Mouse (Mus musculus) embryonic facial prominence, embryonic 11.5 days (tissue): Measurements from ENCODE around the gene Zfp101. TPM values are rescaled to one million over a fixed set of nuclear protein-coding genes. Genes with fewer than 3 reads are reported as not detected.

Experiments used
- ATAC-seq: fragments of 200-750 bp; cut with Nextera tagmentation; replicated peaks from 2 replicates; pipeline ENCODE4 v1.8.0; 2017; ENCODE audit warnings: low read depth; ENCODE audit not compliant: insufficient number of reproducible peaks, low FRiP score, low TSS enrichment
- DNase-seq: peaks from one replicate; pipeline ENCODE4 v3.0.0-alpha.2; 2015; ENCODE audit warnings: low spot score
- H3K27ac ChIP-seq: fragments of 300-500 bp; sonication (generic); replicated peaks from 2 replicates; pipeline ENCODE4 v1.5.1; 2014; ENCODE audit warnings: mild to moderate bottlenecking, low read depth, low read length, control low read depth
- H3K27me3 ChIP-seq: fragments of 300-500 bp; sonication (generic); 2 replicates; pipeline ENCODE4 v1.6.1; 2014; ENCODE audit warnings: mild to moderate bottlenecking, low read length, moderate library complexity, mixed read lengths; ENCODE audit not compliant: control insufficient read depth, insufficient read depth
- H3K36me3 ChIP-seq: fragments of 300-500 bp; sonication (generic); replicated peaks from 2 replicates; pipeline ENCODE4 v1.6.1; 2014; ENCODE audit warnings: low read depth, mild to moderate bottlenecking, low read length, moderate library complexity, mixed read lengths; ENCODE audit not compliant: control insufficient read depth, insufficient read depth
- H3K4me1 ChIP-seq: fragments of 300-500 bp; sonication (generic); 2 replicates; pipeline ENCODE4 v1.6.1; 2014; ENCODE audit warnings: low read length, mixed read lengths; ENCODE audit not compliant: control insufficient read depth, insufficient read depth
- H3K4me2 ChIP-seq: fragments of 300-500 bp; sonication (generic); 2 replicates; pipeline ENCODE4 v1.6.1; 2014; ENCODE audit warnings: low read depth, mild to moderate bottlenecking, control low read depth, low read length, moderate library complexity
- H3K4me3 ChIP-seq: fragments of 300-500 bp; sonication (generic); 2 replicates; pipeline ENCODE4 v1.5.1; 2014; ENCODE audit warnings: low read depth, low read length, control low read depth
- H3K9ac ChIP-seq: fragments of 300-500 bp; sonication (generic); replicated peaks from 2 replicates; pipeline ENCODE4 v1.6.1; 2014; ENCODE audit warnings: mild to moderate bottlenecking, control low read depth, low read length
- H3K9me3 ChIP-seq: fragments of 300-500 bp; sonication (generic); replicated peaks from 2 replicates; pipeline ENCODE4 v1.6.1; 2016; ENCODE audit warnings: mild to moderate bottlenecking, low read length, inconsistent platforms, mixed read lengths; ENCODE audit not compliant: control insufficient read depth
- WGBS: fragments of 180-500 bp; shearing (Covaris S2); extraction: QIAGEN DNeasy Blood & Tissue Kit; methylation state at CpG from one replicate; pipeline ENCODE4 v1.1.7; 2014; 5-methylcytosine and 5-hydroxymethylcytosine counted together
- polyA plus RNA-seq: library from polyadenylated mRNA; unstranded; fragments of >200 nt; fragmentation: Nextera tagmentation; extraction: Ambion mirVana; gene quantifications from 2 replicates; pipeline ENCODE4 v1.2.1, GENCODE M21; 2014

The Zfp101 gene
- polyA plus RNA-seq, 1 experiment from 2014 or later, result 30.6 TPM

GRCm38 (mm10) chr17:33372795-33373194 is 21.6 kb downstream of the Zfp101 start:
- no peak overlapping the region for H3K9ac ChIP-seq
- H3K27ac ChIP-seq, result no peak overlapping the region
- H3K36me3 ChIP-seq, result no peaks in the 10 kb centered on the region
- 88% methylated on average over 3 of the region's 3 CpGs for WGBS
- no peak for ATAC-seq
- H3K4me3 ChIP-seq, result no peak overlapping the region
- H3K9me3 ChIP-seq, result no peaks in the 10 kb centered on the region
- H3K27me3 ChIP-seq, result no peaks in the 10 kb centered on the region
- no peak overlapping the region for H3K4me2 ChIP-seq
- H3K4me1 ChIP-seq, result no peaks in the 10 kb centered on the region
- DNase-seq, result no peak

GRCm38 (mm10) chr17:33358411-33359384 is 35.7 kb downstream of the Zfp101 start, which contains the start of gene Zfp81:
Zfp81 (minus strand) TSS chr17:33358878.
- Histone ChIP-seq H3K4me2 (peak within 1 kb of the TSS; percentile 51), H3K36me3 (no peaks in the 10 kb centered on the region), H3K9me3 (no peaks in the 10 kb centered on the region), H3K27ac (peak within 1 kb of the TSS; percentile 67), H3K9ac (peak within 1 kb of the TSS; percentile 86), H3K4me3 (peak within 1 kb of the TSS; percentile 91), H3K4me1 (no peaks in the 10 kb centered on the region), H3K27me3 (no peaks in the 10 kb centered on the region)
- DNase-seq (peak; percentile 95), ATAC-seq (peak; percentile 100)
- WGBS, result 4% methylated on average over 47 of the region's 47 CpGs

- ATAC-seq (no peak), DNase-seq (no peak)
- Histone ChIP-seq H3K4me1 (no peaks in the 10 kb centered on the region), H3K4me3 (no peak overlapping the region), H3K4me2 (no peak overlapping the region), H3K27me3 (no peaks in the 10 kb centered on the region), H3K9me3 (no peaks in the 10 kb centered on the region), H3K9ac (no peak overlapping the region), H3K27ac (no peak overlapping the region), H3K36me3 (no peaks in the 10 kb centered on the region)
- WGBS, result 97% methylated on average over 1 of the region's 1 CpGs
These were observed 41.5 kb downstream of the Zfp101 start for GRCm38 (mm10) chr17:33352981-33353380.

Other genes starting within 250 kb of the Zfp101 start
- not detected in 2 replicates for gene Olfr55, start 226.2 kb downstream of the Zfp101 start, polyA plus RNA-seq
- gene Olfr239, start 203.3 kb downstream of the Zfp101 start, polyA plus RNA-seq, result not detected in 2 replicates
- not detected in 2 replicates for gene Olfr1564, start 173.0 kb downstream of the Zfp101 start, polyA plus RNA-seq
- gene Zfp955a, start 139.5 kb downstream of the Zfp101 start, polyA plus RNA-seq, result 23.5 and 23.7 TPM in 2 replicates
- gene Olfr63, start 130.0 kb downstream of the Zfp101 start, polyA plus RNA-seq, result 0.03 TPM in 1 of 2 replicates, not detected in the other
- gene Zfp955b, start 105.1 kb downstream of the Zfp101 start, polyA plus RNA-seq, result 9.3 and 9.7 TPM in 2 replicates
- gene Zfp81, start 35.8 kb downstream of the Zfp101 start, polyA plus RNA-seq, result 18.4 and 20.3 TPM in 2 replicates
- gene Actl9, start 38.3 kb upstream of the Zfp101 start, polyA plus RNA-seq, result not detected in 2 replicates
- 36.1 and 38.9 TPM in 2 replicates for gene Adamts10, start 129.6 kb upstream of the Zfp101 start, polyA plus RNA-seq
- gene Myo1f, start 161.1 kb upstream of the Zfp101 start, polyA plus RNA-seq, result 1.6 and 2.2 TPM in 2 replicates
- 53.3 and 60.0 TPM in 2 replicates for gene Zfp414, start 234.4 kb upstream of the Zfp101 start, polyA plus RNA-seq
- 0.32 and 0.61 TPM in 2 replicates for gene Pram1, start 243.4 kb upstream of the Zfp101 start, polyA plus RNA-seq